ENCODE assay signal across 18 mouse cellular contexts in the genomic region with DNA sequence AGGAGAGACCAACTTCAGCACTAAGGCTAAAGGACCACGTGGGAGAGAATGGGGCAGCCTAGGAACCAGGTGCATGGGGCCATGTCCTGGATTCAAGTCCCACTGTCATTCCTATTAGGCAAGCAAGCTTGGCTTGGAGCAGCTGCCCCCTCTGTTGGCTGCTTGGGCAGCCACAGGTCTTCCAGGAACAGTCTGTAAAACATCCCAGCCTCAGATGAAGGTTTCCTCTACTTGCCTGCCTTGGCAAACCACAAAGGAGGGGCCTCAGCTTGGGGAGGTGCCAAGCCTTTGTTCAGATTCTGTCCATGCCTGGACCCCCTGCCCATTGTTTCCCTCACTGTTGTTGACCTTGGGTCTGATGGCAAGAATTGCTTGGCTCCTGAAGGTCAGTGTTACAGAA. TPM values are rescaled to one million over a fixed set of nuclear protein-coding genes. Genes with fewer than 3 reads are reported as not detected.
A peak's percentile ranks its signal among the peaks of the same experiment; 100 is the strongest.
DNase-seq lines count a peak whose midpoint lies in the region; ATAC-seq and TF ChIP-seq lines count a peak whose summit lies in the region.
"Had no signal": no experiment of that assay in that cellular context is flagged by ENCODE, and none has a peak within 500 bp of the region (broad histone marks: within the 10 kb centered on the region; RNA-seq: fewer than 3 reads in every experiment).

No protein-coding gene starts in this region.

- peak in 1 of 2 experiments; percentile 17; a peak in 2 of 4 replicates for TF ChIP-seq CTCF in CH12.LX (conservative IDR thresholded peaks at IDR 0.05 in 1 of 2, IDR thresholded peaks at IDR 0.05 in 1 of 2; ENCODE audit: low read depth in 2 of 2, low read length in 2 of 2)

- no peaks in the 10 kb centered on the region for H3K9me3 ChIP-seq in heart, embryonic 12.5 days (replicated peaks)
- no peaks in the 10 kb centered on the region for H3K9me3 ChIP-seq in CH12.LX (replicated peaks; ENCODE audit: low read length)
- H3K9me3 ChIP-seq in erythroblast, embryonic 14.5 days (ENCODE audit: control insufficient read depth, low read length): no peaks in the 10 kb centered on the region
- H3K9me3 ChIP-seq in liver, embryonic 15.5 days (replicated peaks): no peaks in the 10 kb centered on the region
- H3K9me3 ChIP-seq: limb, embryonic 13.5 days; neural tube, embryonic 12.5 days had no signal

- H3K27me3 ChIP-seq in heart, embryonic 12.5 days (replicated peaks): 0 out of 2 replicates have a peak, but pooled peaks cover 11% of the 10 kb centered on the region
- peaks cover 92% of the 10 kb centered on the region for H3K27me3 ChIP-seq in CH12.LX (replicated peaks)
- H3K27me3 ChIP-seq in erythroblast, embryonic 14.5 days (ENCODE audit: control insufficient read depth): no peaks in the 10 kb centered on the region
- peaks cover 3% of the 10 kb centered on the region; the same call in 1 of the 2 replicates for H3K27me3 ChIP-seq in liver, embryonic 15.5 days
- H3K27me3 ChIP-seq: limb, embryonic 13.5 days; neural tube, embryonic 12.5 days; Patski had no signal

- peaks cover 51% of the 10 kb centered on the region for H3K4me1 ChIP-seq in heart, embryonic 12.5 days (replicated peaks)
- H3K4me1 ChIP-seq in CH12.LX (ENCODE audit: control insufficient read depth in 1 of 2, insufficient read depth in 2 of 2): no peaks in the 10 kb centered on the region
- H3K4me1 ChIP-seq in erythroblast, embryonic 14.5 days (ENCODE audit: control insufficient read depth): peaks cover 89% of the 10 kb centered on the region
- H3K4me1 ChIP-seq in liver, embryonic 15.5 days (replicated peaks): peaks cover 85% of the 10 kb centered on the region
- H3K4me1 ChIP-seq: neural tube, embryonic 12.5 days had no signal

- DNase-seq in heart, postnatal 4 days: peak; percentile 37
- no peak for DNase-seq in CH12.LX (ENCODE audit: extremely low read depth)
- no peak for DNase-seq in right cerebral cortex, postnatal 14 days
- no peak for DNase-seq in frontal cortex, postnatal 10 days (ENCODE audit: low spot score in 2 of 2)
- DNase-seq in urinary bladder, postnatal 36 days (ENCODE audit: low spot score in 2 of 2): no peak
- DNase-seq: adrenal gland, postnatal 25 days; cerebellum, adult 11-12 months; gastrocnemius, postnatal 25 days; heart, postnatal 36 days had no signal

- 45% methylated on average over 1 of the region's 1 CpGs for WGBS in heart, embryonic 12.5 days
- WGBS in liver, embryonic 15.5 days (ENCODE audit: insufficient replicate concordance): 27% methylated on average over 1 of the region's 1 CpGs

- no peak for ATAC-seq in heart, embryonic 12.5 days (ENCODE audit: insufficient number of reproducible peaks, low FRiP score)
- no peak for ATAC-seq in liver, embryonic 15.5 days (ENCODE audit: insufficient read depth)
- ATAC-seq: Patski had no signal

- no peak for TF ChIP-seq POLR2A in CH12.LX (IDR thresholded peaks at IDR 0.05; ENCODE audit: low read depth, low read length)

- peak; percentile 8 for TF ChIP-seq RAD21 in CH12.LX (IDR thresholded peaks at IDR 0.05; ENCODE audit: low read depth, low read length)

- in situ Hi-C loops in CH12.LX (cut with MboI; ENCODE audit: low pct_ligation_motif_present, low pct_unique_long_range_greater_than_20kb, low sequenced_read_pairs): no loop called here

- TF ChIP-seq EP300 in CH12.LX (IDR thresholded peaks at IDR 0.05; ENCODE audit: low read length): no peak

- dilution Hi-C loops in CH12.LX (cut with MboI; ENCODE audit: extremely low pct_ligation_motif_present, extremely low pct_unique_long_range_greater_than_20kb, low sequenced_read_pairs): no loop called here

- no peak overlapping the region for H3K27ac ChIP-seq in heart, embryonic 12.5 days (ENCODE audit: poor library complexity, severe bottlenecking)
- no peak overlapping the region for H3K27ac ChIP-seq in CH12.LX (ENCODE audit: insufficient read depth, low read depth)
- H3K27ac ChIP-seq in liver, embryonic 15.5 days (replicated peaks): peak overlapping the region; percentile 92
- H3K27ac ChIP-seq: limb, embryonic 13.5 days; neural tube, embryonic 12.5 days had no signal

- H3K36me3 ChIP-seq in heart, embryonic 12.5 days: no peaks in the 10 kb centered on the region
- no peaks in the 10 kb centered on the region for H3K36me3 ChIP-seq in CH12.LX (replicated peaks in 1 of 2; ENCODE audit: control insufficient read depth in 1 of 2, insufficient read depth in 1 of 2, low read length in 1 of 2)
- no peaks in the 10 kb centered on the region for H3K36me3 ChIP-seq in erythroblast, embryonic 14.5 days (ENCODE audit: control insufficient read depth)
- H3K36me3 ChIP-seq in liver, embryonic 15.5 days (replicated peaks): no peaks in the 10 kb centered on the region
- H3K36me3 ChIP-seq: neural tube, embryonic 12.5 days had no signal

- no peak overlapping the region for H3K4me3 ChIP-seq in heart, embryonic 12.5 days
- H3K4me3 ChIP-seq in CH12.LX (replicated peaks in 1 of 3; ENCODE audit: low read depth in 2 of 3, low read length in 2 of 3, poor library complexity in 1 of 3): no peak overlapping the region
- H3K4me3 ChIP-seq in erythroblast, embryonic 14.5 days (replicated peaks): peak overlapping the region; percentile 57
- peak overlapping the region; percentile 37; the same call in 1 of the 2 replicates for H3K4me3 ChIP-seq in liver, embryonic 15.5 days (replicated peaks)
- H3K4me3 ChIP-seq: limb, embryonic 13.5 days; neural tube, embryonic 12.5 days had no signal

- H3K9ac ChIP-seq in heart, embryonic 12.5 days: no peak overlapping the region
- no peak overlapping the region for H3K9ac ChIP-seq in CH12.LX (ENCODE audit: insufficient read depth, low read depth)
- H3K9ac ChIP-seq in liver, embryonic 15.5 days: peak overlapping the region; percentile 45; the same call in 1 of the 2 replicates
- H3K9ac ChIP-seq: limb, embryonic 13.5 days; neural tube, embryonic 12.5 days had no signal

- H3K79me2 ChIP-seq in CH12.LX (replicated peaks; ENCODE audit: control insufficient read depth, extremely low read depth, insufficient read depth, poor library complexity, severe bottlenecking): no peaks in the 10 kb centered on the region

- no peak overlapping the region for H3K4me2 ChIP-seq in heart, embryonic 12.5 days
- no peak overlapping the region for H3K4me2 ChIP-seq in CH12.LX (ENCODE audit: insufficient read depth, low read depth, poor library complexity, severe bottlenecking)
- H3K4me2 ChIP-seq in liver, embryonic 15.5 days: peak overlapping the region; percentile 76
- H3K4me2 ChIP-seq: limb, embryonic 13.5 days; midbrain, embryonic 11.5 days; neural tube, embryonic 12.5 days had no signal

TF ChIP-seq in CH12.LX, 34 proteins besides CTCF, POLR2A, EP300 and RAD21:
- TF ChIP-seq SMC3 (IDR thresholded peaks at IDR 0.05; ENCODE audit: low read depth, low read length): peak; percentile 12; the same call in 1 of the 2 replicates
- TF ChIP-seq SIN3A (IDR thresholded peaks at IDR 0.05; ENCODE audit: low read length): no peak

RNA-seq across cellular contexts. Expression of a gene that starts 11.4 kb away (rescaled TPM):
- total RNA-seq in heart, postnatal 4 days (2021): 10 to 100 TPM; 87.4 to 98.8 TPM
- 23.0 and 23.5 TPM in 2 replicates for polyA plus RNA-seq in heart, embryonic 12.5 days (2016; fragmentation: Nextera tagmentation; extraction: Ambion mirVana)
- not detected in 2 replicates for total RNA-seq in CH12.LX (2012; rRNA removed)
- not detected in 2 replicates for total RNA-seq in CH12.LX (2014; rRNA removed)
- not detected in 2 replicates for polyA plus RNA-seq in CH12.LX (2012; ENCODE audit: insufficient read length, low read depth)
- 7.5 and 8.6 TPM in 2 replicates for polyA plus RNA-seq in erythroblast, embryonic 14.5 days (2012)
- polyA plus RNA-seq in liver, embryonic 15.5 days (2015; fragmentation: Nextera tagmentation; extraction: Ambion mirVana): 75.8 and 85.1 TPM in 2 replicates

RNA-seq across cellular contexts. Expression of a gene that starts 51.3 kb away (rescaled TPM):
- not detected for total RNA-seq in heart, postnatal 4 days (2021)
- polyA plus RNA-seq in heart, embryonic 12.5 days (2016; fragmentation: Nextera tagmentation; extraction: Ambion mirVana): not detected in 2 replicates
- total RNA-seq in CH12.LX (2012; rRNA removed): not detected in 2 replicates
- total RNA-seq in CH12.LX (2014; rRNA removed): not detected in 2 replicates
- not detected in 2 replicates for polyA plus RNA-seq in CH12.LX (2012; ENCODE audit: insufficient read length, low read depth)
- not detected in 2 replicates for polyA plus RNA-seq in erythroblast, embryonic 14.5 days (2012)
- polyA plus RNA-seq in liver, embryonic 15.5 days (2015; fragmentation: Nextera tagmentation; extraction: Ambion mirVana): 0.08 TPM in 1 of 2 replicates, not detected in the other
- total RNA-seq: adrenal gland, postnatal 25 days; gastrocnemius, postnatal 25 days; heart, postnatal 36 days; layer of hippocampus, postnatal 10 days had no signal
- polyA plus RNA-seq: limb, embryonic 13.5 days; midbrain, embryonic 11.5 days; neural tube, embryonic 12.5 days; testis, adult 2 months had no signal

Comparison
In these comparisons a context has a peak if more than half of its experiments do, and no peak if none do; other contexts are left out.
1. H3K4me3 ChIP-seq: peak in erythroblast, embryonic 14.5 days (single experiment) and liver, embryonic 15.5 days (single experiment); none in heart, embryonic 12.5 days (single experiment) and CH12.LX (0 of 3).